Mouse (Mus musculus): ENCODE data around the gene Apopt1. TPM values are rescaled to one million over a fixed set of nuclear protein-coding genes. Genes with fewer than 3 reads are reported as not detected.
A peak's percentile ranks its signal among the peaks of the same experiment; 100 is the strongest.
"Not testable (repeated sequence)": the region's sequence is repeated elsewhere in the genome, so short reads cannot be mapped to it uniquely, and the experiment has no call there.

The Apopt1 gene
- total RNA-seq, 2 experiments from 2014 or later: 32.1 to 36.4 TPM

GRCm38 (mm10) chr12:111700920-111701458 is 12.1 kb upstream of the Apopt1 start:
- intact Hi-C loops (cut with DNase I): no loop called here
- no peak for DNase-seq (ENCODE audit: low spot score)

- no peak for DNase-seq (ENCODE audit: low spot score)
- intact Hi-C loops (cut with DNase I): no loop called here
Measured at GRCm38 (mm10) chr12:111703301-111703700, 9.8 kb upstream of the Apopt1 start.

GRCm38 (mm10) chr12:111704609-111705008 is 8.5 kb upstream of the Apopt1 start:
- peak; percentile 77 for DNase-seq (ENCODE audit: low spot score)
- intact Hi-C loops (cut with DNase I): no loop called here

GRCm38 (mm10) chr12:111705186-111705973 is 7.7 kb upstream of the Apopt1 start:
- intact Hi-C loops (cut with DNase I): no loop called here
- peak; percentile 85 for DNase-seq (ENCODE audit: low spot score)

- no peak for DNase-seq (ENCODE audit: low spot score)
Measured at GRCm38 (mm10) chr12:111708181-111708580, 4.9 kb upstream of the Apopt1 start.

GRCm38 (mm10) chr12:111710091-111710490 is 3.0 kb upstream of the Apopt1 start:
- intact Hi-C loops (cut with DNase I): no loop called here
- no peak for DNase-seq (ENCODE audit: low spot score)

More at GRCm38 (mm10) chr12:111708181-111708580, 4.9 kb upstream of the Apopt1 start:
- intact Hi-C loops (cut with DNase I): no loop called here

GRCm38 (mm10) chr12:111712476-111712875 is 585 bp upstream of the Apopt1 start:
- DNase-seq (ENCODE audit: low spot score): no peak
- intact Hi-C loops (cut with DNase I): no loop called here

GRCm38 (mm10) chr12:111713880-111714279 is 819 bp downstream of the Apopt1 start:
- intact Hi-C loops (cut with DNase I); DNase-seq (ENCODE audit: low spot score): not testable (repeated sequence)

GRCm38 (mm10) chr12:111716505-111716904 is 3.4 kb downstream of the Apopt1 start:
- intact Hi-C loops (cut with DNase I): no loop called here
- DNase-seq (ENCODE audit: low spot score): no peak

GRCm38 (mm10) chr12:111718656-111719055 is 5.6 kb downstream of the Apopt1 start:
- intact Hi-C loops (cut with DNase I): no loop called here
- no peak for DNase-seq (ENCODE audit: low spot score)

- DNase-seq (ENCODE audit: low spot score): no peak
- intact Hi-C loops (cut with DNase I): no loop called here
Measured at GRCm38 (mm10) chr12:111720222-111720621, 7.2 kb downstream of the Apopt1 start.

GRCm38 (mm10) chr12:111722654-111723053 is 9.6 kb downstream of the Apopt1 start:
- intact Hi-C loops (cut with DNase I): no loop called here
- DNase-seq (ENCODE audit: low spot score): no peak

- DNase-seq (ENCODE audit: low spot score): peak; percentile 73
- intact Hi-C loops (cut with DNase I): no loop called here
Measured at GRCm38 (mm10) chr12:111724638-111725337, 11.7 kb downstream of the Apopt1 start.

- no peak for DNase-seq (ENCODE audit: low spot score)
- intact Hi-C loops (cut with DNase I): no loop called here
Measured at GRCm38 (mm10) chr12:111725338-111726121, 12.5 kb downstream of the Apopt1 start.

- peak; percentile 68 for DNase-seq (ENCODE audit: low spot score)
- intact Hi-C loops (cut with DNase I): no loop called here
Measured at GRCm38 (mm10) chr12:111726122-111726463, 13.0 kb downstream of the Apopt1 start.

- intact Hi-C loops (cut with DNase I): no loop called here
- DNase-seq (ENCODE audit: low spot score): no peak
Measured at GRCm38 (mm10) chr12:111727956-111728355, 14.9 kb downstream of the Apopt1 start.

GRCm38 (mm10) chr12:111731822-111732807 is 19.1 kb downstream of the Apopt1 start:
- intact Hi-C loops (cut with DNase I): loop anchor here (1.0 to 2.0 kb wide), 2 partner anchors 33 to 64 kb away; no protein-coding TSS in a partner anchor
- DNase-seq (ENCODE audit: low spot score): peak; percentile 73

- intact Hi-C loops (cut with DNase I): loop anchor here (1.0 to 2.0 kb wide), 2 partner anchors 34 to 65 kb away; no protein-coding TSS in a partner anchor
- no peak for DNase-seq (ENCODE audit: low spot score)
Measured at GRCm38 (mm10) chr12:111732921-111733320, 19.9 kb downstream of the Apopt1 start.

- no peak for DNase-seq (ENCODE audit: low spot score)
- intact Hi-C loops (cut with DNase I): loop anchor here (5.0 kb wide), 1 partner anchor 212 kb away; no protein-coding TSS in a partner anchor
Measured at GRCm38 (mm10) chr12:111734912-111735311, 21.9 kb downstream of the Apopt1 start.

Data from heart, postnatal 25 days (tissue).